Mouse (Mus musculus): ENCODE measurements around the gene Scube3. TPM values are rescaled to one million over a fixed set of nuclear protein-coding genes. Genes with fewer than 3 reads are reported as not detected.

Gene Scube3
- polyA plus RNA-seq, 1 experiment = 1.6 TPM

- H3K36me3 ChIP-seq (ENCODE audit: control insufficient read depth, insufficient read depth, low read length) = no peaks in the 10 kb centered on the region
- H3K4me3 ChIP-seq (ENCODE audit: extremely low read depth, insufficient read depth, insufficient read length) = no peak overlapping the region
- H3K27me3 ChIP-seq (ENCODE audit: control insufficient read depth, insufficient read depth, low read length) = peaks cover 19% of the 10 kb centered on the region
- WGBS = 18% methylated on average over 15 of the region's 15 CpGs
- TF ChIP-seq POLR2A (IDR thresholded peaks at IDR 0.05; ENCODE audit: low read depth, low read length) (no peak), CTCF (IDR thresholded peaks at IDR 0.05; ENCODE audit: extremely low read depth, insufficient read depth, insufficient read length, insufficient replicate concordance) (no peak)
- DNase-seq (ENCODE audit: low read depth in 1 of 2, low spot score in 2 of 2) = no peak
- H3K4me1 ChIP-seq (ENCODE audit: control insufficient read depth, insufficient read depth, insufficient read length) = peaks cover 7% of the 10 kb centered on the region
- no peak overlapping the region for H3K27ac ChIP-seq (ENCODE audit: insufficient read depth, low read length)
These were observed 713 bp upstream of the Scube3 start for GRCm38 (mm10) chr17:28141205-28141650.

GRCm38 (mm10) chr17:28142700-28143610, 1.0 kb downstream of the Scube3 start:
- H3K27me3 ChIP-seq (ENCODE audit: control insufficient read depth, insufficient read depth, low read length) = peaks cover 19% of the 10 kb centered on the region
- TF ChIP-seq POLR2A (IDR thresholded peaks at IDR 0.05; ENCODE audit: low read depth, low read length) (no peak), CTCF (IDR thresholded peaks at IDR 0.05; ENCODE audit: extremely low read depth, insufficient read depth, insufficient read length, insufficient replicate concordance) (no peak)
- no peaks in the 10 kb centered on the region for H3K36me3 ChIP-seq (ENCODE audit: control insufficient read depth, insufficient read depth, low read length)
- H3K4me3 ChIP-seq (ENCODE audit: extremely low read depth, insufficient read depth, insufficient read length) = peak overlapping the region; percentile 27
- peaks cover 7% of the 10 kb centered on the region for H3K4me1 ChIP-seq (ENCODE audit: control insufficient read depth, insufficient read depth, insufficient read length)
- no peak for DNase-seq (ENCODE audit: low read depth in 1 of 2, low spot score in 2 of 2)
- H3K27ac ChIP-seq (ENCODE audit: insufficient read depth, low read length) = no peak overlapping the region
- WGBS = 4% methylated on average over 33 of the region's 33 CpGs

- H3K36me3 ChIP-seq (ENCODE audit: control insufficient read depth, insufficient read depth, low read length) = no peaks in the 10 kb centered on the region
- 2% methylated on average over 9 of the region's 9 CpGs for WGBS
- TF ChIP-seq POLR2A (IDR thresholded peaks at IDR 0.05; ENCODE audit: low read depth, low read length) (no peak), CTCF (IDR thresholded peaks at IDR 0.05; ENCODE audit: extremely low read depth, insufficient read depth, insufficient read length, insufficient replicate concordance) (no peak)
- H3K4me3 ChIP-seq (ENCODE audit: extremely low read depth, insufficient read depth, insufficient read length) = no peak overlapping the region
- no peak overlapping the region for H3K27ac ChIP-seq (ENCODE audit: insufficient read depth, low read length)
- DNase-seq (ENCODE audit: low read depth in 1 of 2, low spot score in 2 of 2) = no peak
- H3K4me1 ChIP-seq (ENCODE audit: control insufficient read depth, insufficient read depth, insufficient read length) = peaks cover 7% of the 10 kb centered on the region
- peaks cover 19% of the 10 kb centered on the region for H3K27me3 ChIP-seq (ENCODE audit: control insufficient read depth, insufficient read depth, low read length)
These were observed 1.8 kb downstream of the Scube3 start for GRCm38 (mm10) chr17:28143751-28144150.

- no peak for DNase-seq (ENCODE audit: low read depth in 1 of 2, low spot score in 2 of 2)
These were observed 2.3 kb downstream of the Scube3 start for GRCm38 (mm10) chr17:28144241-28144640.

DNA sequence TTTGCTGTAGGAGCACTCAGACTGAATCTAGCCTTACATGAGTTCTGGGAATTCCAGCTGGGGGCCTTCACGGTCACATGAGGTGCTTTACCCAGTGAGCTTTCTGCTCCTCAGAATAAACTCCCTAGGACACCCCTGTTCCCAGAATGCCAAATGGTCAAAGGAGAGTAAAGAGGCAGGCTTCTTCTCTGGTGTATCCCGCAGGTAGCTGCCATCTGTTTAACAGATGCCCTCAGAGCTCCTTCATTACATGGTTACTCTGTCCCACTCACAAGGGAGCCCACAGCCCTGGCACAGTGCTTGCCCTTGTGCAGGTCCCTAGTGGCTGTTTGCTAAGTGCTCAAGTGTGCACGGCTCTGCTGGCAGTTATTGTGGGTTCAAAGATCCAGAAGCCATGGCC, 6.3 kb downstream of the Scube3 start:
- Histone ChIP-seq H3K36me3 (ENCODE audit: control insufficient read depth, insufficient read depth, low read length) (no peaks in the 10 kb centered on the region), H3K4me1 (ENCODE audit: control insufficient read depth, insufficient read depth, insufficient read length) (peaks cover 2% of the 10 kb centered on the region; the same call in 1 of the 2 replicates), H3K27ac (ENCODE audit: insufficient read depth, low read length) (no peak overlapping the region), H3K27me3 (ENCODE audit: control insufficient read depth, insufficient read depth, low read length) (peaks cover 6% of the 10 kb centered on the region), H3K4me3 (ENCODE audit: extremely low read depth, insufficient read depth, insufficient read length) (no peak overlapping the region)
- WGBS = 85% methylated on average over 3 of the region's 3 CpGs
- no peak for DNase-seq (ENCODE audit: low read depth in 1 of 2, low spot score in 2 of 2)
- TF ChIP-seq CTCF (IDR thresholded peaks at IDR 0.05; ENCODE audit: extremely low read depth, insufficient read depth, insufficient read length, insufficient replicate concordance) (no peak), POLR2A (IDR thresholded peaks at IDR 0.05; ENCODE audit: low read depth, low read length) (no peak)

More at GRCm38 (mm10) chr17:28144241-28144640, 2.3 kb downstream of the Scube3 start:
- Histone ChIP-seq H3K27ac (ENCODE audit: insufficient read depth, low read length) (no peak overlapping the region), H3K4me1 (ENCODE audit: control insufficient read depth, insufficient read depth, insufficient read length) (peaks cover 7% of the 10 kb centered on the region), H3K27me3 (ENCODE audit: control insufficient read depth, insufficient read depth, low read length) (peaks cover 19% of the 10 kb centered on the region), H3K4me3 (ENCODE audit: extremely low read depth, insufficient read depth, insufficient read length) (no peak overlapping the region), H3K36me3 (ENCODE audit: control insufficient read depth, insufficient read depth, low read length) (no peaks in the 10 kb centered on the region)
- TF ChIP-seq CTCF (IDR thresholded peaks at IDR 0.05; ENCODE audit: extremely low read depth, insufficient read depth, insufficient read length, insufficient replicate concordance) (no peak), POLR2A (IDR thresholded peaks at IDR 0.05; ENCODE audit: low read depth, low read length) (no peak)
- 42% methylated on average over 6 of the region's 6 CpGs for WGBS

DNA sequence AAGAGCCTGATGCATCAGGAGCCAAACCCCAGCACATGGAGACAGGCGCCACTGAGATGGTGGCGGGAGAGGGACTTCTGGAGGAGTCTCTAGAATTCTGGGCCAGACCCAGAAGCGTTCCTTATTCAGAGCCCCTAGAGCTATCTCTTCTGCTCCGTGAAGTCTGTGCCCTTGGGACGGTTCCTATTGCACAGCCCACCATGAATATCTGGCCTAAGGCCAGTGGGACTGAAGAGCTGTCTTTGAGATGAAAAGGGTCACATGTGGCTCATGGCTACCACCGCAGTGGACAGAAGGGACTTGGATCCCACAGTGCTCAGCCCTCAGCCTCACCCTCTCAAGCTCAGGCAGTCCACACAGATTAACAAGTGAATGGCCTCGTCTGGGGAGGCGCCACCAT, 7.8 kb downstream of the Scube3 start:
- H3K27ac ChIP-seq (ENCODE audit: insufficient read depth, low read length) = no peak overlapping the region
- H3K27me3 ChIP-seq (ENCODE audit: control insufficient read depth, insufficient read depth, low read length) = peaks cover 3% of the 10 kb centered on the region
- no peak for DNase-seq (ENCODE audit: low read depth in 1 of 2, low spot score in 2 of 2)
- 87% methylated on average over 8 of the region's 8 CpGs for WGBS
- TF ChIP-seq CTCF (IDR thresholded peaks at IDR 0.05; ENCODE audit: extremely low read depth, insufficient read depth, insufficient read length, insufficient replicate concordance) = no peak
- TF ChIP-seq POLR2A (IDR thresholded peaks at IDR 0.05; ENCODE audit: low read depth, low read length) = no peak
- no peaks in the 10 kb centered on the region for H3K4me1 ChIP-seq (ENCODE audit: control insufficient read depth, insufficient read depth, insufficient read length)
- no peaks in the 10 kb centered on the region for H3K36me3 ChIP-seq (ENCODE audit: control insufficient read depth, insufficient read depth, low read length)
- no peak overlapping the region for H3K4me3 ChIP-seq (ENCODE audit: extremely low read depth, insufficient read depth, insufficient read length)

- Histone ChIP-seq H3K27me3 (ENCODE audit: control insufficient read depth, insufficient read depth, low read length) (peaks cover under 1% of the 10 kb centered on the region), H3K36me3 (ENCODE audit: control insufficient read depth, insufficient read depth, low read length) (no peaks in the 10 kb centered on the region), H3K4me1 (ENCODE audit: control insufficient read depth, insufficient read depth, insufficient read length) (no peaks in the 10 kb centered on the region), H3K4me3 (ENCODE audit: extremely low read depth, insufficient read depth, insufficient read length) (no peak overlapping the region), H3K27ac (ENCODE audit: insufficient read depth, low read length) (no peak overlapping the region)
- no peak for TF ChIP-seq POLR2A (IDR thresholded peaks at IDR 0.05; ENCODE audit: low read depth, low read length)
- no peak for TF ChIP-seq CTCF (IDR thresholded peaks at IDR 0.05; ENCODE audit: extremely low read depth, insufficient read depth, insufficient read length, insufficient replicate concordance)
- DNase-seq (ENCODE audit: low read depth in 1 of 2, low spot score in 2 of 2) = no peak
- 87% methylated on average over 12 of the region's 12 CpGs for WGBS
These were observed 8.5 kb downstream of the Scube3 start for GRCm38 (mm10) chr17:28150456-28150855.
